19 mouse cellular contexts compared by ENCODE assay signal in genomic region chr3:154815606-154816005, GRCm38 (mm10).
DNase-seq lines count a peak whose midpoint lies in the region; ATAC-seq and TF ChIP-seq lines count a peak whose summit lies in the region.
"Had no signal": no experiment of that assay in that cellular context is flagged by ENCODE, and none has a peak within 500 bp of the region (broad histone marks: within the 10 kb centered on the region; RNA-seq: fewer than 3 reads in every experiment).

No protein-coding gene starts in this region.

- no peaks in the 10 kb centered on the region for H3K4me1 ChIP-seq in embryonic facial prominence, embryonic 11.5 days (ENCODE audit: control insufficient read depth, insufficient read depth, low read length)
- peaks cover 14% of the 10 kb centered on the region for H3K4me1 ChIP-seq in embryonic facial prominence, embryonic 10.5 days
- H3K4me1 ChIP-seq in forebrain, embryonic 16.5 days (replicated peaks; ENCODE audit: control insufficient read depth, insufficient read depth, low read length): peaks cover 25% of the 10 kb centered on the region
- H3K4me1 ChIP-seq in olfactory bulb, adult 2 months (ENCODE audit: control insufficient read depth, insufficient read depth, low read length): peaks cover 14% of the 10 kb centered on the region
- no peaks in the 10 kb centered on the region for H3K4me1 ChIP-seq in intestine, embryonic 15.5 days (replicated peaks)
- H3K4me1 ChIP-seq: kidney, embryonic 15.5 days had no signal

- no peak overlapping the region for H3K27ac ChIP-seq in embryonic facial prominence, embryonic 11.5 days (replicated peaks; ENCODE audit: low read depth, low read length)
- H3K27ac ChIP-seq in embryonic facial prominence, embryonic 10.5 days (replicated peaks): no peak overlapping the region
- H3K27ac ChIP-seq in left cerebral cortex, adult 2 months: peak overlapping the region; percentile 66
- peak overlapping the region; percentile 82 for H3K27ac ChIP-seq in forebrain, embryonic 16.5 days (ENCODE audit: low read length)
- H3K27ac ChIP-seq in olfactory bulb, adult 2 months (ENCODE audit: insufficient read depth, low read depth, low read length): peak overlapping the region; percentile 70
- H3K27ac ChIP-seq in intestine, embryonic 15.5 days: no peak overlapping the region
- H3K27ac ChIP-seq: hindbrain, embryonic 10.5 days; kidney, embryonic 15.5 days; neural tube, embryonic 12.5 days had no signal

- no peaks in the 10 kb centered on the region for H3K27me3 ChIP-seq in embryonic facial prominence, embryonic 11.5 days (ENCODE audit: control insufficient read depth, insufficient read depth, low read length)
- H3K27me3 ChIP-seq in embryonic facial prominence, embryonic 10.5 days (replicated peaks; ENCODE audit: low read depth, poor library complexity, severe bottlenecking): peaks cover 6% of the 10 kb centered on the region; the same call in 1 of the 2 replicates
- H3K27me3 ChIP-seq in forebrain, embryonic 16.5 days (replicated peaks; ENCODE audit: control insufficient read depth, insufficient read depth, low read length): no peaks in the 10 kb centered on the region
- no peaks in the 10 kb centered on the region for H3K27me3 ChIP-seq in intestine, embryonic 15.5 days (replicated peaks)
- H3K27me3 ChIP-seq: neural tube, embryonic 12.5 days had no signal

- no peak for TF ChIP-seq POLR2A in olfactory bulb, adult 2 months (IDR thresholded peaks at IDR 0.05; ENCODE audit: insufficient read depth, low read depth, low read length)

- no peak overlapping the region for H3K9ac ChIP-seq in embryonic facial prominence, embryonic 11.5 days (replicated peaks; ENCODE audit: low read length)
- H3K9ac ChIP-seq in forebrain, embryonic 16.5 days (replicated peaks; ENCODE audit: low read depth, low read length): no peak overlapping the region
- no peak overlapping the region for H3K9ac ChIP-seq in intestine, embryonic 15.5 days
- H3K9ac ChIP-seq: kidney, embryonic 15.5 days; neural tube, embryonic 12.5 days had no signal

- no peak; the same call in 1 of the 2 replicates for ATAC-seq in embryonic facial prominence, embryonic 11.5 days (replicated peaks; ENCODE audit: insufficient number of reproducible peaks, low FRiP score, low TSS enrichment, low read depth)
- ATAC-seq in forebrain, embryonic 16.5 days: no peak
- no peak for ATAC-seq in intestine, embryonic 15.5 days

- TF ChIP-seq CTCF in left cerebral cortex, adult 2 months (IDR thresholded peaks at IDR 0.05): no peak
- no peak for TF ChIP-seq CTCF in olfactory bulb, adult 2 months (IDR thresholded peaks at IDR 0.05; ENCODE audit: insufficient read depth, low read depth, low read length)

- no peak overlapping the region for H3K4me3 ChIP-seq in embryonic facial prominence, embryonic 11.5 days (ENCODE audit: low read depth, low read length)
- H3K4me3 ChIP-seq in embryonic facial prominence, embryonic 10.5 days: no peak overlapping the region
- H3K4me3 ChIP-seq in left cerebral cortex, adult 2 months: no peak overlapping the region
- H3K4me3 ChIP-seq in forebrain, embryonic 16.5 days (replicated peaks; ENCODE audit: low read length): no peak overlapping the region
- H3K4me3 ChIP-seq in olfactory bulb, adult 2 months (ENCODE audit: insufficient read depth, low read depth, low read length): no peak overlapping the region
- no peak overlapping the region for H3K4me3 ChIP-seq in intestine, embryonic 15.5 days (replicated peaks)
- H3K4me3 ChIP-seq: hindbrain, embryonic 10.5 days; kidney, embryonic 15.5 days; neural tube, embryonic 12.5 days had no signal

- 35% methylated on average over 2 of the region's 2 CpGs for WGBS in embryonic facial prominence, embryonic 11.5 days
- WGBS in embryonic facial prominence, embryonic 10.5 days: 44% methylated on average over 2 of the region's 2 CpGs
- 48% methylated on average over 2 of the region's 2 CpGs for WGBS in forebrain, embryonic 16.5 days
- WGBS in olfactory bulb, adult 2 months: 75% methylated on average over 2 of the region's 2 CpGs
- 54% methylated on average over 2 of the region's 2 CpGs for WGBS in intestine, embryonic 15.5 days

- intact Hi-C loops in left cerebral cortex, adult 2 months (cut with DNase I): loop anchor here (2.0 to 5.0 kb wide), 3 partner anchors 102 to 277 kb away; partner anchors contain the start of genes Fpgt and Lrriq3

- H3K9me3 ChIP-seq in embryonic facial prominence, embryonic 11.5 days (replicated peaks; ENCODE audit: control insufficient read depth, low read length): no peaks in the 10 kb centered on the region
- H3K9me3 ChIP-seq in embryonic facial prominence, embryonic 10.5 days: no peaks in the 10 kb centered on the region
- H3K9me3 ChIP-seq in forebrain, embryonic 16.5 days (ENCODE audit: control insufficient read depth, low read length): no peaks in the 10 kb centered on the region
- H3K9me3 ChIP-seq in intestine, embryonic 15.5 days: no peaks in the 10 kb centered on the region
- H3K9me3 ChIP-seq: hindbrain, embryonic 10.5 days; kidney, embryonic 15.5 days; neural tube, embryonic 12.5 days had no signal

- peak; percentile 12 for DNase-seq in embryonic facial prominence, embryonic 11.5 days (ENCODE audit: low spot score)
- no peak for DNase-seq in embryonic facial prominence, embryonic 10.5 days (ENCODE audit: low spot score)
- DNase-seq in left cerebral cortex, adult 2 months (ENCODE audit: extremely low spot score in 1 of 2, low spot score in 2 of 2): no peak
- DNase-seq in left cerebral cortex, adult 11 months (ENCODE audit: low spot score): no peak
- DNase-seq in right cerebral cortex, postnatal 4 days: no peak
- DNase-seq: adrenal gland, adult 8-10 months; cerebellum, adult 9-11 months; gastrocnemius, postnatal 36 days; kidney, postnatal 4 days; liver; lung, postnatal 10 days; right cerebral cortex, adult 18-20 months; thymus, postnatal 14 days had no signal

- no peak overlapping the region for H3K4me2 ChIP-seq in embryonic facial prominence, embryonic 11.5 days (ENCODE audit: low read depth, low read length)
- H3K4me2 ChIP-seq in forebrain, embryonic 16.5 days (ENCODE audit: low read length): no peak overlapping the region
- no peak overlapping the region for H3K4me2 ChIP-seq in intestine, embryonic 15.5 days (replicated peaks)
- H3K4me2 ChIP-seq: kidney, embryonic 15.5 days; neural tube, embryonic 12.5 days had no signal

- H3K36me3 ChIP-seq in embryonic facial prominence, embryonic 11.5 days (replicated peaks; ENCODE audit: control insufficient read depth, insufficient read depth, low read depth, low read length): no peaks in the 10 kb centered on the region
- no peaks in the 10 kb centered on the region for H3K36me3 ChIP-seq in embryonic facial prominence, embryonic 10.5 days (replicated peaks)
- no peaks in the 10 kb centered on the region for H3K36me3 ChIP-seq in forebrain, embryonic 16.5 days (ENCODE audit: control insufficient read depth, insufficient read depth)
- no peaks in the 10 kb centered on the region for H3K36me3 ChIP-seq in intestine, embryonic 15.5 days
- H3K36me3 ChIP-seq: hindbrain, embryonic 10.5 days; kidney, embryonic 15.5 days; neural tube, embryonic 12.5 days had no signal

Comparison
In these comparisons a context has a peak if more than half of its experiments do, and no peak if none do; other contexts are left out.
1. H3K27ac ChIP-seq: peak in left cerebral cortex, adult 2 months (single experiment), forebrain, embryonic 16.5 days (single experiment) and olfactory bulb, adult 2 months (single experiment); none in embryonic facial prominence, embryonic 11.5 days (single experiment), embryonic facial prominence, embryonic 10.5 days (single experiment) and intestine, embryonic 15.5 days (single experiment).